8 mouse cellular contexts compared by ENCODE assay signal in genomic region chr7:28339213-28339917, GRCm38 (mm10). TPM values are rescaled to one million over a fixed set of nuclear protein-coding genes. Genes with fewer than 3 reads are reported as not detected.
A peak's percentile ranks its signal among the peaks of the same experiment; 100 is the strongest.
DNase-seq lines count a peak whose midpoint lies in the region; ATAC-seq and TF ChIP-seq lines count a peak whose summit lies in the region.

No protein-coding gene starts in this region.

- peak; percentile 66 for ATAC-seq in neutrophil, adult 5-6 weeks (ENCODE audit: extremely low read depth, insufficient number of reproducible peaks, low FRiP score, poor library complexity, severe bottlenecking)

- DNase-seq in B cell, adult 2 months, result peak; percentile 71 to 72
- DNase-seq in T-cell, adult 2 months (ENCODE audit: low spot score), result peak; percentile 70
- DNase-seq in heart, adult 11 months, result peak; percentile 97
- DNase-seq in kidney, adult 11 months, result peak; percentile 67
- DNase-seq in lung, adult 2 months, result peak; percentile 42
- DNase-seq in right cerebral cortex, postnatal 4 days, result no peak

- peak overlapping the region; percentile 25; the same call in 1 of the 2 replicates for H3K27ac ChIP-seq in cortical plate, adult 2 months (ENCODE audit: insufficient read depth, low read length)

- WGBS in lung, adult 2 months, result 48% methylated on average over 19 of the region's 19 CpGs

- TF ChIP-seq CTCF in cortical plate, adult 2 months (IDR thresholded peaks at IDR 0.05; ENCODE audit: extremely low read depth, insufficient read depth, low read length), result no peak
- peak; percentile 21; the same call in 1 of the 2 replicates for TF ChIP-seq CTCF in lung, adult 2 months (IDR thresholded peaks at IDR 0.05; ENCODE audit: insufficient read depth, low read length)

- H3K4me3 ChIP-seq in cortical plate, adult 2 months (ENCODE audit: insufficient read depth, low read length), result peak overlapping the region; percentile 77
- no peak overlapping the region for H3K4me3 ChIP-seq in lung, adult 2 months (replicated peaks; ENCODE audit: extremely low read depth, low read depth, low read length)

- no peak for TF ChIP-seq POLR2A in cortical plate, adult 2 months (IDR thresholded peaks at IDR 0.05; ENCODE audit: extremely low read depth, insufficient read depth, low read length)
- no peak for TF ChIP-seq POLR2A in lung, adult 2 months (IDR thresholded peaks at IDR 0.05; ENCODE audit: borderline replicate concordance, extremely low read depth, low read depth, low read length)

- H3K4me1 ChIP-seq in cortical plate, adult 2 months (ENCODE audit: control insufficient read depth, insufficient read depth, low read length), result peaks cover 2% of the 10 kb centered on the region; the same call in 1 of the 2 replicates
- peaks cover 6% of the 10 kb centered on the region; the same call in 1 of the 2 replicates for H3K4me1 ChIP-seq in lung, adult 2 months (ENCODE audit: control insufficient read depth, insufficient read depth, low read length)

RNA-seq across cellular contexts. Expression of gene Supt5, which starts 0.8 kb away (rescaled TPM):
- polyA plus RNA-seq in cortical plate, adult 2 months (2012; rRNA removed), result 112 and 113 TPM in 2 replicates
- 98.7 and 109 TPM in 2 replicates for polyA plus RNA-seq in lung, adult 2 months (2012; rRNA removed)
- 118 and 126 TPM in 2 replicates for total RNA-seq in neutrophil, adult 5-6 weeks (2017)

RNA-seq across cellular contexts. Expression of gene Rps16, which starts 11.1 kb away (rescaled TPM):
- polyA plus RNA-seq in cortical plate, adult 2 months (2012; rRNA removed), result 648 and 653 TPM in 2 replicates
- 529 and 774 TPM in 2 replicates for polyA plus RNA-seq in lung, adult 2 months (2012; rRNA removed)
- 700 and 800 TPM in 2 replicates for total RNA-seq in neutrophil, adult 5-6 weeks (2017)

RNA-seq across cellular contexts. Expression of gene Timm50, which starts 27.5 kb away (rescaled TPM):
- polyA plus RNA-seq in cortical plate, adult 2 months (2012; rRNA removed), result 56.9 and 58.6 TPM in 2 replicates
- 38.8 and 44.4 TPM in 2 replicates for polyA plus RNA-seq in lung, adult 2 months (2012; rRNA removed)
- 8.5 and 10.0 TPM in 2 replicates for total RNA-seq in neutrophil, adult 5-6 weeks (2017)

RNA-seq across cellular contexts. Expression of gene Plekhg2, which starts 33.0 kb away (rescaled TPM):
- polyA plus RNA-seq in cortical plate, adult 2 months (2012; rRNA removed), result 3.5 and 4.2 TPM in 2 replicates
- 37.5 and 40.0 TPM in 2 replicates for polyA plus RNA-seq in lung, adult 2 months (2012; rRNA removed)
- 32.6 and 39.7 TPM in 2 replicates for total RNA-seq in neutrophil, adult 5-6 weeks (2017)

RNA-seq across cellular contexts. Expression of gene Dll3, which starts 37.3 kb away (rescaled TPM):
- polyA plus RNA-seq in cortical plate, adult 2 months (2012; rRNA removed), result 2.2 TPM in 2 replicates
- polyA plus RNA-seq in lung, adult 2 months (2012; rRNA removed), result 0.12 and 0.20 TPM in 2 replicates
- 0.12 and 0.47 TPM in 2 replicates for total RNA-seq in neutrophil, adult 5-6 weeks (2017)
